Mouse (Mus musculus): Measurements from ENCODE around the gene Zc3hc1. TPM values are rescaled to one million over a fixed set of nuclear protein-coding genes. Genes with fewer than 3 reads are reported as not detected.

The Zc3hc1 gene
- 16.7 and 18.9 TPM in 2 replicates for polyA plus RNA-seq (2012; ENCODE audit: insufficient read depth, insufficient read length, missing spikeins)

DNA sequence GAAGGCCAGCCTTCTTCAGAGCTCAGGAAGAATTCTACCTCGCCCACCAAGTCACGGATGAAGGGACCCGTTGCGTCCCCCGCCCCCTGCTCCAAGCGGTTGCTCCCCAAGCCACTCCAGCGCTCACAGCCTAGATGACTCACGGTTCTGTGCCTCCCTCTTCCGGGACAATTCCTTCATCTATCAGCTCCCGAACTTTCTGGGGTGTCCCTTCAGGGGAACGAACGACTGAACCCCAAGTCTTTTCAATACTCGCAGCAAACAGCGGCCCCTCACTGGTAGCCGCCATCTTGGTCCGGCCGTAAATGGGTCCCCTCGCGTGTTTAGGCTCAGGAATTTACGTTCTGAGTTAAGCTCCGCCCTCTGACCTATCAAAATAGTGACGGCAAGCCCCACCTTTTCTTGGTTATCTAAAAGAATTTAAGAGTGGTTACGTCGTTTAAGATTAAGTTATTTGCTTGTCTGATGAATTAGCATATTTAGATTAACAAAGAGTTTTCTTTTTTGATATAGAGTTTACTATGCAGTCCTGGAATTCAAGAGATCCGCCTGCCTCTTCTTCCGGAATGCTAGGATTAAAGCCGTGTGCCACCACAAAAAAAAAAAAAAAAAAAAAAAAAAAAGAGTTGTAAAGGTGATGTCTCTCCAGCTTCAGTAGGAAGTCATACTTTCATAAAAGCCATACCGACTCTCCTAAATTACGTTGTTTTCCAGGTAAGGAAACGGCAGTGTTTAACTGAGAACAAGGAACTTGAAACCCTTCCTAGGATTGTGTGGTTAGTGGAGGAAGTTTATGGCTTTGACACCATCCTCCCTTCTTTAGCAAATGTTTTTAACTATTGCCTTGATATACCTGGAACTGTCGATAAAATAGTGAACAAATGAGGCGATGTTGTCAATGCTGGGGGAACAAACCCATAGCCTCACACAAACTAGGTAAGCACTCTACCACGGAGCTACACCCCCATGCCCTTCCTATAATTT, at the start of gene Zc3hc1:
TSS of gene Zc3hc1 (minus strand) at position 315 of the 984 bp plus-strand sequence.
- H3K27ac ChIP-seq (ENCODE audit: insufficient read depth, low read depth, low read length), result peak within 1 kb of the TSS; percentile 67
- H3K4me3 ChIP-seq (ENCODE audit: insufficient read depth, low read length), result peak within 1 kb of the TSS; percentile 100
- peaks cover 7% of the 10 kb centered on the region for H3K4me1 ChIP-seq (ENCODE audit: control insufficient read depth, insufficient read depth, low read length)
- TF ChIP-seq POLR2A (IDR thresholded peaks at IDR 0.05; ENCODE audit: borderline replicate concordance, low read depth, low read length), result peak; percentile 60; the same call in 1 of the 2 replicates
- no peak for TF ChIP-seq CTCF (IDR thresholded peaks at IDR 0.05; ENCODE audit: low read depth, low read length)

DNA sequence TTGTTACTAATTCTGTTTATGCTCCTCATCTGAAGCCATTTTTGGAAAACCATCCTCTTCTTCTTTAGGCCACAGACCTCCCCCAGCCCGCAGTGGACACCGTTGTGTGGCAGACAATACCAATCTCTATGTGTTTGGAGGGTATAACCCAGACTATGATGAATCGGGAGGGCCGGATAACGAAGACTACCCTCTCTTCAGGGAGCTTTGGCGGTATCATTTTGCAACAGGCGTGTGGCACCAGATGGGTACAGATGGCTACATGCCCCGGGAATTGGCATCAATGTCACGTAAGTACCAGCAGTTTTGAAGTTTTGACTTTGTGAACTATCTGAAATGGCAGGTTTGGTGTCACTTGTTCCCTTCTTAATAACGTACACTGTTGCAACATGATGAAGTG, 48.7 kb upstream of the Zc3hc1 start:
- no peak overlapping the region for H3K4me3 ChIP-seq (ENCODE audit: insufficient read depth, low read length)
- TF ChIP-seq CTCF (IDR thresholded peaks at IDR 0.05; ENCODE audit: low read depth, low read length) (no peak), POLR2A (IDR thresholded peaks at IDR 0.05; ENCODE audit: borderline replicate concordance, low read depth, low read length) (no peak)
- H3K4me1 ChIP-seq (ENCODE audit: control insufficient read depth, insufficient read depth, low read length), result no peaks in the 10 kb centered on the region
- no peak overlapping the region for H3K27ac ChIP-seq (ENCODE audit: insufficient read depth, low read depth, low read length)

DNA sequence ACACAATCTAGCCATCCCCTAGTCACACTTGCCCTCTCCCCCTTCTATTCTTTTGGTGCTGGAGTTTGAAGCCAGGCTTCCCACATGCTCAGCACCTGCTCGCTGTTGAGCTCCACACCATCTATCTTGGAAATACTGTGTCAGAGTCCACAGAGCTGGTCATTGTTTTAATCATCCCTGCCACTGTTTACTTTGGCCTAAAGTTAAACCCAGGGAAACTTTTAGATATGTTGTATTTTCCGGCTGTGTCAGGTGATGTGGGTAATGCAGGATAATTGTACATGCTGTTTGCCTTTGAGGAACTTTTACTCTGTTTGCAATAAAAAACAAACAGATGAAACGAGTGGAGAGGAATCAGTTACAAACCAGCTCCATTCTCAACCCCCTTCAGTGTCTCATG, 46.2 kb upstream of the Zc3hc1 start:
- Histone ChIP-seq H3K4me1 (ENCODE audit: control insufficient read depth, insufficient read depth, low read length) (no peaks in the 10 kb centered on the region; the same call in 1 of the 2 replicates), H3K4me3 (ENCODE audit: insufficient read depth, low read length) (no peak overlapping the region), H3K27ac (ENCODE audit: insufficient read depth, low read depth, low read length) (no peak overlapping the region)
- no peak for TF ChIP-seq CTCF (IDR thresholded peaks at IDR 0.05; ENCODE audit: low read depth, low read length)
- TF ChIP-seq POLR2A (IDR thresholded peaks at IDR 0.05; ENCODE audit: borderline replicate concordance, low read depth, low read length), result no peak

DNA sequence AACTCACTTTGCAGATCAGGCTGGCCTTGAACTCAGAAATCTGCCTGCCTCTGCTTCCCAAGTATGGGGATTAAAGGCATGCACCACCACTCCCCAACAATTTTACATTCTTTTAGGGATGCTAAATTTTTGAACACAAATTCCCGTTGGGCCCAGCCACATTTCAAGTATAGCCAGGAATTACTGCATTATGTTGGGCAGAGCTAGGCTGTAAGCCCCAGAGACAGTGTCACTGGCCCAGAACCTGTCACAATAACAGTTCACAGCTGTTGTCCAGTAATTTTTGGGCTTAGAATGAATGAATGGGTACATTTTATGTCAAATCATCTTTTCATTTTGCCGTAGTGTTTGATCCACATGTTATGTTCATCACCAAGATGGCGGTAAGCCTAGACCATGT, 45.6 kb upstream of the Zc3hc1 start:
- no peak overlapping the region for H3K27ac ChIP-seq (ENCODE audit: insufficient read depth, low read depth, low read length)
- TF ChIP-seq CTCF (IDR thresholded peaks at IDR 0.05; ENCODE audit: low read depth, low read length) (no peak), POLR2A (IDR thresholded peaks at IDR 0.05; ENCODE audit: borderline replicate concordance, low read depth, low read length) (no peak)
- no peaks in the 10 kb centered on the region; the same call in 1 of the 2 replicates for H3K4me1 ChIP-seq (ENCODE audit: control insufficient read depth, insufficient read depth, low read length)
- no peak overlapping the region for H3K4me3 ChIP-seq (ENCODE audit: insufficient read depth, low read length)

DNA sequence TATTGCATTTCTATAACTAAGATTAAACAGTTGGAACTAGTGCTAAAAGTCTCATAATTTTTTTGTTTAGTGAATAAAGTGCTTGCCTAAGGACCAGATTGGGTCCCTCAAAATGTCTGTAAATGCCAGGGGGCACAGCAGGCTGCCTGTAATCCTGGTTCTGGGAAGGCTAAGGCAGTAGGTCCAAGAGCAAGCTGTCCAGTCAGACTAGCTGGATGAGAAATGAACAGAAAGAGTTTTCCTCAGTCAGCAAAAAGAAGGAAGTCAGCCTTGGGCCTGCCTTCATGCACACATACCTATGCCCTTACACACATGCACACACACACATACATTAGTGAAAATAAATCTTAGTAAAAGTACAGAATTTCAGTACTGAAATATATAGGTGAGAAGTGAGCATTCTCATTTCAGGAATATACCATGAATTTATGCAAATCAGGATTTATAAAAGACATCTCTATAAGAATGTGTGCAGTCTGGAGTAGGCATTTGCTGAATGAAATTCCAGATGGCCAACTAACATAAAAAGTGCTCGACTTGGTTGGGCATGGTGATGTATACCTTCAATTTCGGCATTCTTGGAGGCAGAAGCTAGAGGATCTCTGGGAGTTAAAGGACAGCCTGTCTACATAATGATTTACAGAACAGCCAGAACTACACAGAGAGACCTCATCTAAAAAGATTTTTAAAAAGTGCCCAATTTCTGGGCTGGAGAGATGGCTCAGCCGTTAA, 41.8 kb upstream of the Zc3hc1 start:
- no peak overlapping the region for H3K4me3 ChIP-seq (ENCODE audit: insufficient read depth, low read length)
- H3K27ac ChIP-seq (ENCODE audit: insufficient read depth, low read depth, low read length), result no peak overlapping the region
- TF ChIP-seq CTCF (IDR thresholded peaks at IDR 0.05; ENCODE audit: low read depth, low read length) (no peak), POLR2A (IDR thresholded peaks at IDR 0.05; ENCODE audit: borderline replicate concordance, low read depth, low read length) (no peak)
- peaks cover 4% of the 10 kb centered on the region for H3K4me1 ChIP-seq (ENCODE audit: control insufficient read depth, insufficient read depth, low read length)

DNA sequence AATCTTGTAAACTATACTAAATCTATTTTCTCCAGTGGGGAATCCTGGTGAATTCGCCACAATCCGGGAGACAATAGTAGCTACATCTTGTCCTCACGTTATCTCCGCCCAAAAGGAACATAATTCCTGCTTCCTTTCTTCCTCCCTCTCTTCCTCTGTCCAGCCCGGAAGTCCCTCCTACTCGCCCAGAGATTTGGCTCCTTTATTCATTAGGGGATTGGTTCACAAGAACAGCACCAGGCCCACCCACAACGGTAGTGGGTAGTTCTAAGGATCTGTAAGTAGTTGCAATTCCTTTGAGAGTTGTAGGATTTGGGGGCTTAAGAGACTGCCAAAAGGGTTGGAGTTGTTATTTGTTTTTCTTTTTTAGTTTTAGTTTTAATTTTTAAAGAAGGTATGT, 26.0 kb upstream of the Zc3hc1 start:
- H3K4me1 ChIP-seq (ENCODE audit: control insufficient read depth, insufficient read depth, low read length), result peaks cover 1% of the 10 kb centered on the region; the same call in 1 of the 2 replicates
- TF ChIP-seq POLR2A (IDR thresholded peaks at IDR 0.05; ENCODE audit: borderline replicate concordance, low read depth, low read length), result no peak
- TF ChIP-seq CTCF (IDR thresholded peaks at IDR 0.05; ENCODE audit: low read depth, low read length), result no peak
- H3K4me3 ChIP-seq (ENCODE audit: insufficient read depth, low read length), result no peak overlapping the region
- no peak overlapping the region for H3K27ac ChIP-seq (ENCODE audit: insufficient read depth, low read depth, low read length)

DNA sequence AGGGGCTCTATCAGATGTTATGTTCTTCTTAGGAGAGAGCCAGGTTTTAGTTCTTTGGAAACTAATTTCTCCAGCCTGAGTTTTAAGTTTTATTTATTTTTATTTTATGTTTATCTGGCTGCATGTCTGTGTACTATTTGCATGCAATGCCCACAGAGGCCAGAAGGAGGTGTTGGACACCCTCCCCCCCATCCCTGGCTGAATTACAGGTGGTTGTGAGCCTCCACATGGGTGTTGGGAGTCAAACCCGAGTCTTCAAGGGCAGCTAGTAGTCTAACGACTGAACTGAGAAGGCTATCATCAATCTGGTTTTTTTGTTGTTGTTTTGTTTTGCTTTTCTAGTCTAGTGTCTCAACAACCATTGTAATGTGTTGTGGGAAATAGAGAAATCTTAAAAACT, 25.3 kb upstream of the Zc3hc1 start:
- Histone ChIP-seq H3K27ac (ENCODE audit: insufficient read depth, low read depth, low read length) (no peak overlapping the region), H3K4me3 (ENCODE audit: insufficient read depth, low read length) (no peak overlapping the region)
- no peak for TF ChIP-seq POLR2A (IDR thresholded peaks at IDR 0.05; ENCODE audit: borderline replicate concordance, low read depth, low read length)
- no peak for TF ChIP-seq CTCF (IDR thresholded peaks at IDR 0.05; ENCODE audit: low read depth, low read length)

DNA sequence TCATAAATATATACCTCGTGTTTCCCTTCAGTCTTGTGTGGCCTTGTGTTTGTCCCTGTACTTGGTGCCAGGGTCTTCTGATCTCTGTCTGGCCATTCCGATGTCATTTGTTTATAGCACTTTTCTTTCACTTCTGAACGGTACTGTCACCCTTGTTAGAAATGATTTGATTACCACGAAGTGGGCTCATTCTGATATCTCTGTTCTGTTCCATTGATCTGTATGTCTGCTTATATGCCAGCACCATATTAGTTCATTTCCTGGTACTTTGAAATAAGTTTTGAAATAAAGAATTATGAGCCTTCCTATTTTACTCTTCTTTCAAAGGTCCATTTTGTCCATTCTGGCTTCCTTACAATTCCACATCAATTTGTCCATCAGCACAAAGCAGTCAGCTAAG, 20.5 kb upstream of the Zc3hc1 start:
- Histone ChIP-seq H3K27ac (ENCODE audit: insufficient read depth, low read depth, low read length) (no peak overlapping the region), H3K4me1 (ENCODE audit: control insufficient read depth, insufficient read depth, low read length) (peaks cover 10% of the 10 kb centered on the region; the same call in 1 of the 2 replicates), H3K4me3 (ENCODE audit: insufficient read depth, low read length) (no peak overlapping the region)
- TF ChIP-seq POLR2A (IDR thresholded peaks at IDR 0.05; ENCODE audit: borderline replicate concordance, low read depth, low read length), result no peak
- no peak for TF ChIP-seq CTCF (IDR thresholded peaks at IDR 0.05; ENCODE audit: low read depth, low read length)

More for the DNA sequence above, 25.3 kb upstream of the Zc3hc1 start:
- peaks cover 5% of the 10 kb centered on the region; the same call in 1 of the 2 replicates for H3K4me1 ChIP-seq (ENCODE audit: control insufficient read depth, insufficient read depth, low read length)

DNA sequence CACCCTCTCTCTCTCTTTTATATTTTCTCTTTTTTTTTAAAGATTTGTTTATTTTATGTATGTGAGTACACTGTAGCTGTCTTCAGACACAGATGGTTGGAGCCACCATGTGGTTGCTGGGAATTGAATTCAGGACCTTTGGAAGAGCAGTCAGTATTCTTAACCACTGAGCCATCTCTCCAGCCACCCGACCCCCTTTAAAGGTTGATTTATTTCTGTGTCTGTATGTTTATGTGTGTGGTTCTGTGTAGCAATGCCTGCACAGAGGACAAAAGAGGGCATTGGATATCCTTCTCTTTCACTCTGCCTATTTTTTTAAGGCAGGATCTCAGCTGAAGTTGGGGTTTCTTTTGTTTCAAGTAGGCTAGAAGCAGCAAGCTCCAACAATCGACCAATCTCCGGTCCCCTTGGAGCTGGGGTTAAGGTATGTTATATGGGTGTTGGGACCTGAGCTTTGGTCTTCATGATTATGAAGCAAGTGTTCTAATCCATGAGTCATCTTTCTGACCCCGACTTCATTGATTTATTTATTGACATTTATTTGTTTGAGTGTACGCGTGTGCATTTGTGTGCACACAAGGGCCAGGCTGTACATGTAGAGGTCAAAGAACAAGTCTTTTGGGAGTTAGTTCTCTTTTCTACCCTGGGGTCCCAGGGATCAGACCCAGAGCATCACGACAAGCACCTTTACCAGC, 18.7 kb upstream of the Zc3hc1 start:
- H3K4me1 ChIP-seq (ENCODE audit: control insufficient read depth, insufficient read depth, low read length), result peaks cover 14% of the 10 kb centered on the region
- H3K4me3 ChIP-seq (ENCODE audit: insufficient read depth, low read length), result no peak overlapping the region
- H3K27ac ChIP-seq (ENCODE audit: insufficient read depth, low read depth, low read length), result no peak overlapping the region
- TF ChIP-seq CTCF (IDR thresholded peaks at IDR 0.05; ENCODE audit: low read depth, low read length) (no peak), POLR2A (IDR thresholded peaks at IDR 0.05; ENCODE audit: borderline replicate concordance, low read depth, low read length) (no peak)

Measured in bone marrow macrophage, adult 2 months (primary cell).